Mouse (Mus musculus) ES-E14 (cell line): Measurements from ENCODE around the gene Dab1. TPM values are rescaled to one million over a fixed set of nuclear protein-coding genes. Genes with fewer than 3 reads are reported as not detected.

Experiments used
- DNase-seq: peaks from one replicate; pipeline ENCODE4 v3.0.0-alpha.2; 2013; ENCODE audit warnings: low read depth, low spot score
- H3K27ac ChIP-seq: 2 replicates; pipeline ENCODE4 v1.5.1; 2012; ENCODE audit warnings: low read depth, mild to moderate bottlenecking, low read length, moderate library complexity, mixed read lengths; ENCODE audit not compliant: poor library complexity, insufficient read depth, severe bottlenecking
- H3K36me3 ChIP-seq: 2 replicates; pipeline ENCODE4 v1.6.1; 2012; ENCODE audit warnings: mild to moderate bottlenecking, low read length, moderate library complexity, mixed read lengths; ENCODE audit not compliant: control insufficient read depth, poor library complexity, insufficient read depth, severe bottlenecking
- H3K4me1 ChIP-seq, 2 experiments: fragments of 150-350 bp in 1 of 2; sonication (generic) in 1 of 2; 2 replicates each; pipeline ENCODE4 v1.6.1; 2012; ENCODE audit warnings: low read length in 2 of 2, mild to moderate bottlenecking in 1 of 2, mixed read lengths in 1 of 2; ENCODE audit not compliant: control insufficient read depth in 2 of 2, insufficient read depth in 2 of 2, poor library complexity in 1 of 2
- H3K4me3 ChIP-seq, 2 experiments: fragments of 150-350 bp in 1 of 2; sonication (generic) in 1 of 2; 2 replicates each; pipeline ENCODE4 v1.5.1; 2012; ENCODE audit warnings: low read length in 2 of 2, low read depth in 1 of 2, mild to moderate bottlenecking in 1 of 2, mixed read lengths in 1 of 2; ENCODE audit not compliant: insufficient read depth in 1 of 2, poor library complexity in 1 of 2, severe bottlenecking in 1 of 2
- H3K9ac ChIP-seq: 2 replicates; pipeline ENCODE4 v1.6.1; 2012; ENCODE audit warnings: low read depth, mild to moderate bottlenecking, low read length, mixed read lengths; ENCODE audit not compliant: poor library complexity, insufficient read depth, severe bottlenecking
- H3K9me3 ChIP-seq: fragments of 150-350 bp; sonication (generic); 2 replicates; pipeline ENCODE4 v1.6.1; 2012; ENCODE audit warnings: low read depth, mild to moderate bottlenecking, low read length; ENCODE audit not compliant: control insufficient read depth, insufficient read depth
- CHD2 ChIP-seq: IDR thresholded peaks from 2 replicates; pipeline ENCODE4 v1.6.1; 2014; ENCODE audit warnings: mild to moderate bottlenecking, low read depth, low read length, inconsistent platforms
- HCFC1 ChIP-seq: IDR thresholded peaks from 2 replicates; pipeline ENCODE4 v1.6.1; 2012; ENCODE audit warnings: low read length, inconsistent platforms, borderline replicate concordance; ENCODE audit not compliant: insufficient read depth
- MAFK ChIP-seq: IDR thresholded peaks from 2 replicates; pipeline ENCODE4 v1.6.1; 2014; ENCODE audit warnings: mild to moderate bottlenecking, low read depth, low read length, inconsistent platforms; ENCODE audit not compliant: insufficient read depth
- ZC3H11A ChIP-seq: IDR thresholded peaks from 2 replicates; pipeline ENCODE4 v1.6.1; 2012; ENCODE audit warnings: low read depth, mild to moderate bottlenecking, inconsistent platforms, low read length, borderline replicate concordance
- ZNF384 ChIP-seq: IDR thresholded peaks from 2 replicates; pipeline ENCODE4 v1.6.1; 2012; ENCODE audit warnings: low read depth, low read length, inconsistent platforms
- in situ Hi-C, 2 experiments: fragments of 600-800 bp; cut with MboI; formaldehyde crosslinking; loops; one replicate each; pipeline ENCODE4 v1.15.1; 2025; ENCODE audit warnings: low sequenced_read_pairs in 2 of 2, inconsistent platforms in 1 of 2; ENCODE audit not compliant: unreplicated experiment in 2 of 2
- total RNA-seq: library from RNA; depleted of rRNA; stranded (reverse); fragments of 300-350 nt; gene quantifications from 2 replicates; pipeline ENCODE4 v1.2.3, GENCODE M21; 2012

Gene Dab1
- total RNA-seq, 1 experiment = 7.9 TPM

DNA sequence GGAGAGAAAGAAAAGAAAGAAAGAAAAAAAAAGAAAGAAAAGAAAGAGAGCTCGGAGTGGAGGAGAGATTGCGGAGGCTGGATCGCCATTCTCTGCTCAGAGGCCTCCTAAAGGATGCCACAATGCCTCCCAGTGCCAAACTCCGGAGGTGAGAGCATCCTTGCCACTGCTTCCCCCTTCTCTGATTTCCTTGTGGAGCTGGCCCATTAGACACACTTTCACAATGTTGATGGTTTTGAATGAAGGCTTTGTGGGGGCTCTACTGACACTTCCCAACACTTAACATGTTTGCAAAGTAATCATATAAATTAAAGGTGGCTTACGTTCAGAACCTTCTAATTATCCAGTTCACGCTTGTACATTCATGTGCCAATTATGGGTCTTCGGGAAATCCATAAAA lies 749.9 kb downstream of the Dab1 start:
- no peak for TF ChIP-seq ZNF384
- TF ChIP-seq MAFK = no peak
- no peak for TF ChIP-seq CHD2
- TF ChIP-seq HCFC1 = no peak
- no peak for TF ChIP-seq ZC3H11A
- no peak for DNase-seq
- Histone ChIP-seq H3K4me1 (peaks cover 0 to 4% of the 10 kb centered on the region in 2 experiments; a peak in 1 of 4 replicates), H3K9ac (0 out of 2 replicates have a peak overlapping the region, but pooled peaks have one; percentile 33), H3K27ac (no peak overlapping the region), H3K36me3 (no peaks in the 10 kb centered on the region), H3K4me3 (peak overlapping the region; percentile 56 to 91), H3K9me3 (no peaks in the 10 kb centered on the region)
- in situ Hi-C loops = no loop called here

DNA sequence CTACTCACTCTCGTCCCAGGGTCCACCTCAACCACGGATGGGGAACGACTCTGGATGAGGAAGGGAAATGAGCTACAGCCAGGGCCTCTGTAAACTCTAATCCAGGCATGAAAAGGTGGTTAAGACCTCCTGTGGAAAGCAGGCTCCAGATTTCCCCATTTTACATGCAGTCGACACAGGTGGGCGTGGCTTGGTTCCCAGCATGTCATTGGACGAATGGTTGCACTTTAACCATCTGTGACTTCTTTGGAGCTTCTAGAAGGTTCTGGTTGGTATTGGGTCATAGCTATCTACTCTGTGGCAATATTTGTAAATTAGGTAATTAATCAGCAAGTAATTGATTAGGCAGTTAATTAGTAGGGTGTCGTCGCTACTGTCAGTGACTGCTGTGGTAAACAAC lies 752.0 kb downstream of the Dab1 start:
- Histone ChIP-seq H3K9ac (no peak overlapping the region), H3K4me3 (no peak overlapping the region), H3K9me3 (no peaks in the 10 kb centered on the region), H3K4me1 (peaks cover 0 to 4% of the 10 kb centered on the region in 2 experiments; a peak in 1 of 4 replicates), H3K36me3 (no peaks in the 10 kb centered on the region), H3K27ac (no peak overlapping the region)
- TF ChIP-seq ZNF384 = no peak
- TF ChIP-seq ZC3H11A = no peak
- no peak for TF ChIP-seq HCFC1
- no peak for TF ChIP-seq CHD2
- no peak for TF ChIP-seq MAFK
- in situ Hi-C loops = no loop called here
- DNase-seq = no peak

DNA sequence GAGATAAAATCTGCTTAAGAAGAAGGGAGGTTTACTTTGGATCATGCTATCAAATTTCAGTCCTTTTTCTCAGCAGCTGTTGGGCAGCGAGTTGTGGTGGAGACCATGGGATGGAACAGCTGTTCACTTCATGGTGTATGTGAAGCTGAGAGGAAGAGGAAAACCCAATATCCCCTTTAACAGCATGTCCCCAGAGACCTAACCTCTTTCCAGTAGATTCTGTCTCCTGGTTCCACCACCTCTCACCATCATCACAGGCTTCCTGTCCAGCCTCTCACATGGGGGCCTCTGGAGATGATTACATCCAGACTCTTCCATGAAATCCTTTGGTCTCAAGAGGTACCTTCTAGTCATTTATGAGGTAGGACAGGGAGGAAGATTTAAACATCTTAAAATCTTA lies 755.0 kb downstream of the Dab1 start:
- Histone ChIP-seq H3K27ac (no peak overlapping the region), H3K4me3 (no peak overlapping the region), H3K4me1 (peaks cover 0 to 4% of the 10 kb centered on the region in 2 experiments; a peak in 1 of 4 replicates), H3K36me3 (no peaks in the 10 kb centered on the region), H3K9me3 (no peaks in the 10 kb centered on the region), H3K9ac (no peak overlapping the region)
- DNase-seq = no peak
- in situ Hi-C loops = no loop called here
- TF ChIP-seq ZNF384 = no peak
- TF ChIP-seq CHD2 = no peak

DNA sequence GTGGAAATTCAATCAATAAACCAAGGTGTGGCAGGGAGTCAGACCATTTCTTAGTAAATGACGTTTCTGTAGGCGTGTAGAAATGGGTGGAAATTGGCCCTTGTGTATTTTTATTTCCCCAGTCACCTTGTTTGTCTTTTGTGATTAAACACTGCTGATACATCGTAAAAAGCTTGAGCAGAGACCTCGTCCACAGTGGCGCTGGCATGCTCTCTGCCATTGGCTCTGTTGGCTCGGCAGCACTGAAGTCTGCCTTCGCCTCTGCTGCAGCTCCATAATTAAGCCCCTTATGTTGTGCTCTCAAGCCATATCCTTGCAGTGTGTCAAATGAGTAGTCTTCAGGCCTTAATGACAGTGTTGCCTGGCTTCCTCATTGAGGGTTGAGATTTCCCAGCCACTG lies 765.5 kb downstream of the Dab1 start:
- Histone ChIP-seq H3K9me3 (no peaks in the 10 kb centered on the region), H3K27ac (no peak overlapping the region), H3K36me3 (0 out of 2 replicates have a peak, but pooled peaks cover 2% of the 10 kb centered on the region), H3K4me1 (peaks cover 0 to 2% of the 10 kb centered on the region in 2 experiments; a peak in 1 of 4 replicates), H3K9ac (no peak overlapping the region), H3K4me3 (no peak overlapping the region)
- in situ Hi-C loops = no loop called here
- no peak for DNase-seq
- TF ChIP-seq CHD2 = no peak
- no peak for TF ChIP-seq ZC3H11A
- TF ChIP-seq ZNF384 = no peak
- no peak for TF ChIP-seq MAFK
- no peak for TF ChIP-seq HCFC1

DNA sequence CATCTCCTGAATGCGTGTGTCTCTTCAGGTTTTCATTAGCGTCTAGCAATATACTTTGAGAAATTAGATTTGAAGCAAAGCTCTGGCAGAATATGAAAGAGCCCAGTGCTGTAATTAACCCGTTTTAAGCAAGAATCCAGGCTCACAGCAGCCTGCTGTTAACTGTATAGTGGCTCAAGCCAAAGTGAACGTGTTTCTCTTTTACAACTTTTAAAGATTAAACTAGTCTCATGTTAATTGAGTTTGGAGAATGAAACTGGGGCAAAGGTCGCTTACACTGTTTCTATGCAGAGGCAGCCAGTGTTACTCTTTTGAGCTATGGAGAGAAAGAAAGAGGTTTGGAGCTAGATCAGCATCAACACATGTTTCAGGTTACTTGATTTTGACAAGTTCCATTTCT lies 766.1 kb downstream of the Dab1 start:
- Histone ChIP-seq H3K9ac (no peak overlapping the region), H3K27ac (no peak overlapping the region), H3K4me3 (no peak overlapping the region), H3K4me1 (peaks cover 0 to 2% of the 10 kb centered on the region in 2 experiments; a peak in 1 of 4 replicates), H3K9me3 (no peaks in the 10 kb centered on the region), H3K36me3 (no peaks in the 10 kb centered on the region)
- DNase-seq = no peak
- in situ Hi-C loops = no loop called here
- no peak for TF ChIP-seq ZNF384
- TF ChIP-seq MAFK = no peak
- no peak for TF ChIP-seq CHD2
